Mouse (Mus musculus): ENCODE data around the gene Tmc2. TPM values are rescaled to one million over a fixed set of nuclear protein-coding genes. Genes with fewer than 3 reads are reported as not detected.

Tmc2 gene
- polyA plus RNA-seq, 2 experiments from 2014 or later, result not detected

DNA sequence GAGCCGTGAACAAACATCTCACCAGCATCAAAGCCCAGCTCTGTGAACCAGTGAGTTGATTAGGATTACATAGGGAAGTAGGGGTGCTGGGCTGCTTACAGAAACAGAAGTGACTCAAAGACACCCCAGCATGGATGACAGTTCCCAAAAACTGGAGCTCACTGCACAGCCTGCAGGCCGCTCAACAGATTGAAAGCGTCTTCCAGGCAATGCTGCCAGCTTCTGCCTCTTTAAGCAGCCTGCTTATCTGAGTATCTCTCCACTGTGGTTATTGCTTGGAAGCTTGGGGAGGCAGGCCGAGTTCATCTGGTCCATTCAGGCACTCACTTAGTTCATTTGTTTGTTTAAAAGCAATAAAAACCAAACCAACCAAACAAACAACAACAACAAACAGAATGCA is 61.8 kb downstream of the Tmc2 start:
- no peak for ATAC-seq

DNA sequence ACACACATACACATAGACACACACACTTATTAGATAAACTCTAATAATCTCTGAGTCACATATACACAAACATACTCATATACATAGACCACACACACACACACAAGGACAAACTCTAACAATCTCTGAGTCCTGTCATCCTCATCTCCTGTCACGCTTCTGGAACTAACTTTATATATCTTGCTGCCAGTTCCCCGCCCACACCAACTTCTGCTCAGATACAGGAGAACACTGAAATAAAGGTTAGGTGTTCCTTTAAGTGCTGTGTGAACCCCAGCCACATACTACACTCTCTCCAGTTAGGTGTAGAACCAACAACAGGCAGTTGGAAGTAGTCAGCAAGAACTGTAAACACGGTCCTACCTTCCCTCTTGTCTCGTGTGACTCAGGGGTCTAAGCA is 65.8 kb downstream of the Tmc2 start:
- no peak for ATAC-seq

DNA sequence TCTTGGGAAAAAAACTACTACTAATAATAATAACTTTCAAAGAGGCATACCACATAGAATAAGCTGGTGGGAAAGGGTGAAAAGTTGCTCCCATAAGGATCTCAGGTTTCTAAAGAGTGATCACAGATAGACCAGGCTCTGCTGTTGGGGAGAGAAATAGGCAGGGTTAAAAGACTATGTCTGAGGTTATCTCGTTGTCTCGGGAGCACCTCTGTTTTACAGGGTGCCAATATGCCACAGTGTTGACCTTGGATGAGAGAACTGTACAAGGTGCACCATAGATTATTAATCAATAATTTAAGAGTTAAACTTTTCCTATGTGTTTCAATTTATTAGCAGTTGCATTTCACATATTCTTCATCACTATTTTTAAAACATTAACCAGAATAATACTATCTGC is 66.9 kb downstream of the Tmc2 start:
- ATAC-seq, result no peak

DNA sequence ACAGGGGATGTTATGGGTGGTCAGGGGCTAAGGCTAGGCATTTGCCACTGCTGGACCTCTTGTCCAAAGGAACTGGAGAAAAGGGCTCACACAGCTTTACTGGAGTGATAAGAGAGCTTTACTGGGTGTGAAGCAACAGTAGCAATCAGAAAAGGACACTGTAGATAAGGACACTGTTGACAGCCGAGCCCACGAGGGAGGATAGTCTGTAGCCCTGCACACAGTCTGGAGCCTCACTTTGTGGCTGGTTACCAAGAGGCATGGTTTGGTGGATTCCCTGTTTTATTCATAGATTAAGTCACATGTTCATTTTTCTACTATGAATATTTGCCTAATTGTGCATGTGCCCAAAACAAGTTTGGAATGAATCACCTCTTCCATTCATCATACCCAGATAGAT is 67.4 kb downstream of the Tmc2 start:
- no peak for ATAC-seq

DNA sequence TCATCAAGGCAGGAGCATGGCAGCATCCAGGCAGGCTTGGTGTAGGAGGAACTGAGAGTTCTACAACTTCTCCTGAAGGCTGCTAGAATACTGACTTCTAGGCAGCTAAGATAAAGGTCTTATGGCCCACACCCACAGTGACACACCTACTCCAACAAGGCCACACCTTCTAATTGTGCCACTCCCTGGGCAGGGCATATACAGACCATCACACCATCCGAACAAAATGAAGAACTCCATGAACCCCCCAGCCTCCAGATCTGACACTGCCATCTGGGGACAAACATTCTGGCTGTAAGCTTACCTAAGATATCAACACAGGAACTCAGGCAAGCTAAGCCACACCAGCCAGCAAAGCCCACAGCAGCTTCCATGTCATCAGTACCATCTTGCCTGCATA is 70.5 kb downstream of the Tmc2 start:
- ATAC-seq, result no peak

DNA sequence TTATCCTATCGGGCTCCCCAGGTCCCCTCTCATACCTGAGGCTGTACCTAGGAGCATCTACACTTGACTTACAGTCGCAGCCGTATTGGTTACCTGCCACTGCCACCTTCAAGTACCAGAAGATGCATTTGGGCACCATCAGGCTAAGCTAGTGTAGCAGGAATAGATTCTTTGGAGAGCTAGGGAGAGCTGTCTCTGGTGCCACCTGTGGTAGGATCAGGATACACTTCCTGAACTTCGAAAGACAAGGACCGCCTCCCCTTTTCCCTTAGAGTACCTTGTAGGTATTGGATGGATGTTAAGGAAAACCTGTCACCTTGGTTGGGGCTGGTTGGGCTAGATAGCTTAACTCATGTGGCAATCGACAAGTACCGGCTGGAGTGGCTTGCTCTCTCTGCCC is 73.1 kb downstream of the Tmc2 start:
- no peak for ATAC-seq

DNA sequence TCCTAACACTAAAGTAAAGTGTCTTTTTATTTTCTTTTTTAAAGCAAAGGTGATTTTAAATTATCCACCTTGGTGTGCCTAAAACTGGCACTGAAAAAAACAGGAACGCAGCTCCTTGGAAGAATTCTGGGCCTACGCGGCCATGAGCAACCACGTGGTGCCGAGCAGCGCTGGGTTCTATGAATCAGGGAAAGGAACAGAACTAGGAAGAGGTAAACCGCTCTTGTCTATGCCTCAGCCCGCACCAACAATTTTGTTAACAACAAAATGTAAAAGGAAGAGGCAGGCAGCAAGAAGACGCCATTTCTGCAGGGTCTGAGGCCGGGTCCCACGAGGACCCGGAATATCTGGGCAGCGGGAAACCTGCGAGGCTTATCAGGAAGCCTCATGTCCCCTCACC is 78.7 kb downstream of the Tmc2 start:
- ATAC-seq, result peak; percentile 11

DNA sequence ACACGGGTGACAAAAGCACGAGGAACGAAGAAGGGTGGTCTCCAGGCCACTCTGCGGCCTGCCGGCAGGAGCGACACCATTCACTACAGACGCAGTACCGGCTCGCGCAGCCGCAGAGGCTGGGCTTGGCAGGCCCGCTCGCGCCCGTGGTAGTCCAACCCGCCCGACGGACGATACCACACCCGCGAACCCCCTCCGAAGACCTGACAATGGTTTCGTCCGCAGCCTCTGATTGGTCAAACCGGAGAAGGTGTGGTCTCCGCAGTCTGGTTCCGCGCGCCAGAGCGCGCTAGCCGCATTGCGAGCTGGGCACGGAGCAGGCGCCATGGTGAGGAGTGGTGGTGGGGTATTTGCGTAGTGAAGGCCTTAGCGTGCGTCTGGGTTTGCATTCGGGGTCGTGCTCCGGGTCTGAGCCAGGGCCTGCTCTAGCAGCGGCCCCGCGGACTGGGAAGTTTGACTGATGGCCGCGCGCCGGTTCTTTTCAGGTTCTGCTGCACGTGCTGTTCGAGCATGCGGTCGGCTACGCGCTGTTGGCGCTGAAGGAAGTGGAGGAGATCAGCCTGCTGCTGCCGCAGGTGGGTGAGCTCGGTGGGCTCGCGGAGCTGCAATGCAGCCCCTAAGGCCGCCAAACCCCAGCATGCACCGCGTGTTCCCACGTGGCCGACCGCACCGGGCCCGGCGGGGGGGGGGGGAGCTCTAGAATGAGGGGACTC is 79.3 kb downstream of the Tmc2 start, which contains the start of gene Nop56:
Gene Nop56, plus strand, starts transcription at position 282 of the 713 bp plus-strand sequence.
- ATAC-seq, result peak; percentile 95

DNA sequence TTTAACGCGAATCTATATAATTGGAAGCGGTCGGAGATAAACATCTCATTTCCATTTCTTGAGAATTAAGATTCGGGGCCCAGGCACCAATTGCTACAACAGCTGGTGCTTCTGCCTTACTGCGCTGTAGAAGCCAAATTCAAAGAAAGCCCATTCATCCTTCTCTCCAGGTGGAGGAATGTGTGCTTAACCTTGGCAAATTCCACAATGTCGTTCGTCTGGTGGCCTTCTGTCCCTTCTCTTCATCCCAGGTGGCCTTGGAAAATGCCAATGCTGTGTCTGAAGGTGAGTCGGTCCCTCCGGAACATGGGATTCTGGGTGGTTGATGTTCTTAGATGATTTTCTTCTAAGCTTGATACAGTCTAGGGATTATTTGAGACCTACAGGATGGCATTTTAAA is 79.9 kb downstream of the Tmc2 start:
- ATAC-seq, result no peak

DNA sequence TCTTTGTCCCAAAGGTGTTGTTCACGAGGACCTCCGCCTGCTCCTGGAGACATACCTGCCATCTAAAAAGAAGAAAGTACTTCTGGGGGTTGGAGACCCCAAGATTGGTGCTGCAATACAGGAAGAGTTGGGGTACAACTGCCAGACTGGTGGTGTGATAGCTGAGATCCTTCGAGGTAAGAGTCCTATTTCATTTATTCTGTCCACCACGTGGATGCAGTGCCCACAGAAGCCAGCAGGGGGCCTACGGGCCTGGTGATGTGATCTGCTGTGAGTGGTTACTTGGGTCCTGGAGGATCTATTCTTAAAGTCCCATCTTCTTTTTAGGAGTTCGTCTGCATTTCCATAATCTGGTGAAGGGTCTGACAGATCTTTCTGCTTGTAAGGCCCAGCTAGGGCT is 80.7 kb downstream of the Tmc2 start:
- no peak for ATAC-seq

DNA sequence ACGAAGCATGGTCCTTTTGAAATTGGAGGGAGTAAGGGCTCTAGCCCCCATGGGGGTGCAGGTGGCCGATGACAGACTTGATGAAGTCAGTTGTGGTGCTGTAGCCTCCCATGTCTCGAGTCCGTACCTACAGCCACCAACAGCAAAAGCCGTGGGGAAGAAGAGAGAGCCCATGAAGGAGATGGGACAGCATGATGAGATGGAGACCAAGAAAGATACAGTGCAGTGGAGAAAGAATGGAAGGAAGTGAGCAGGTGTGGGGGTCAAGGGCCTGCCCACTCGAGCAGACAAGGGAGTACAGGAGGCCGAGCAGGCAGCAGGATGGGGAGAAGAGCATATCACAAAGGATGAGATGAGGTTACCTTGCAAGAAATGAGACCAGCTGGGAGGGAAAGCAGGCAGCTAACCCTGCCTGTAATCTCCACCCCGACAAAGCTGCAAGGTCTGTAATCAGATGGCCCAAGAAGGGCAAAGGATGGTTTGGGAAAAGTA is 84.7 kb downstream of the Tmc2 start:
- no peak for ATAC-seq

DNA sequence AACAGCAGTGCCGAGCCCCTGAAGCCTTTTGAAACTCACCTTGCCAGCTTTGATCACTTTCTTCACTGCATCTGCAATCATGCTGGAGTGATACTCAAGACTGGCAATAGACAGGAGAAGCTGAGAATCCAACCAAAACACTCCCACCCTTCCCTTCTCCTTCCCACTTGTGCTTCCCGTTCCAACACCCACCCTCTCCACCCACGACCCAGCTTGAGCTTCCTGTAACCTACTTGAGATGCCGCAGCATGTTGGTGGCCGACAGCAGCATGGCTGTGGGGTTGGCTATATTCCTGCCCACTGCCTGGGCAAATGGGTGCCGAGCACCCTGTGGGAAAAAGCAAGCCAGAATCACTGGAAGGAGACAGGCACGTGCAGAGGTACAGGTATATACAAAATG is 85.2 kb downstream of the Tmc2 start:
- ATAC-seq, result no peak

DNA sequence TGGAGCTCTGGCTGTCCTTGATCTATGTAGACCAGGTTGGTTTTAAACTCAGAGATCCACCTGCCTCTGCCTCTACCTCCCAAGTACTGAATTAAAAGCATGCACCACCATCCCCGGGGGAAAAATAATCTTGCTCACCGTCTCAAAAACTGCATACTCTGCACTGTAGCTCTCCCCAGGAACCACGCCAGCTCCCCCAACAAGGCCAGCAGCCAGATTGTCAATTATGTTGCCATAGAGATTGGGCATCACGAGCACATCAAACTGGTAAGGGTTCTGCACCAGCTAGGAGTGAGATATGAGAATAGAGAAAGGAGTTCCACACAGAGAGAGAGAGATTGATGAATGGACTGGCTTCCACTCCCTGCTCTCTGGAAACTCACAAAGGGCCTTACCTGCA is 85.8 kb downstream of the Tmc2 start:
- no peak for ATAC-seq

DNA sequence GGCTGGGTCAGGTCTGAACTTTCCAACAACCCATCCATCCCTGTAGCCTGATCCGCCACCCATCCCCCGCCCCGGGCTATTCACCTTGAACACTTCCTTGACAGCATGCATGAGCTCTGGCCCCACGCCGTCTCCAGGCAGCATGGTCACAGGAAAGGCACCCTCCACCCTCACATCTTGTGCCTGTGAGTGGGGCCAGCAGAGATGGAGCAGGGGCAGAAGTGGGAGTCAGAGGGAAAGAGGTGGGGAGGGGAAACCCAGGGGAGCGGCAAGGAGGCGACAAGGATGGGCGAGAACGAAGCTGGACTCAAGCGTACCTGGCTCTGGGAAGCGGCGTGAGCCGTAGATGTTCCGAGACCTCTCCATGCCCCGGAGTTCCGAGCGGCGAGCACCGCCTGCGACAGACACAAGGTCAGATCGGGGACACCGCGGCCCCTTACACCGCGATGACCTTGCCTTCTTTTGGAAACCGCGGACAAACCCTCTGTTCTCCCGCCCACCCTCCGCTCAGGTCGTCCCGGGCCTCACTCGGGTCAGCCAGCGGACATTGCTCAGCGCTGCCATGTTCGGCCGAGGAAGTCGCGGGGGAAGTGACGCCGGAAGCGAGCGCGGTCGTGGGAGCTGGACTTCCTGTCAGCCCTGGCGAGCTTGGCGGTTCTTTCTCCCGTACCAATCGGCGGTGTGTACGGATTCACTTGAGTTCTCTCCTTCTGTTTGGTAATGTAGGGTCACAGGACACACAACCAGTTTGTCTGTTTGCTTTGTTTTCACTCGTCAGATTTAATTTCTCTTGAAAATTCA is 89.1 kb downstream of the Tmc2 start, which contains the start of gene Idh3b:
Gene Idh3b, minus strand, starts transcription at position 694 of the 801 bp plus-strand sequence.
- ATAC-seq, result peak; percentile 93

DNA sequence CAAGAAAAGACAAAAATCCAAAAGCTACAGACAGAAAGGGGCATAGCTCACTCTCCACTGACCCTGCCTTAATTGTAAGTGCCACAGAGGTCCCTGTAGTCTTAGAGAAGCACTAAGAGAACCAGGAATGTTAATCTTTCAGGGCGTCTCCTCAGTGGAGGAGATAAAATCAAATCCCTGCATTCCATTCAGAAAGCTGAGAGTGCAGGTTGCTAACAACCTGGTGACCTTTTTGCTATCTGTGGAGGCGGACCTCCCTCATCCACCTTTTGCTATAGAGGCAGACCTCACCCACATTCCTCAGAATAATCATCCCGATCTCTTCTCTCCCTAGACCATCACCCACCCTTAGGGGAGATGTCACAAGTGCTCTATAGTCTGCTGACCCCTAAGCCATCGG is 94.1 kb downstream of the Tmc2 start:
- no peak for ATAC-seq

DNA sequence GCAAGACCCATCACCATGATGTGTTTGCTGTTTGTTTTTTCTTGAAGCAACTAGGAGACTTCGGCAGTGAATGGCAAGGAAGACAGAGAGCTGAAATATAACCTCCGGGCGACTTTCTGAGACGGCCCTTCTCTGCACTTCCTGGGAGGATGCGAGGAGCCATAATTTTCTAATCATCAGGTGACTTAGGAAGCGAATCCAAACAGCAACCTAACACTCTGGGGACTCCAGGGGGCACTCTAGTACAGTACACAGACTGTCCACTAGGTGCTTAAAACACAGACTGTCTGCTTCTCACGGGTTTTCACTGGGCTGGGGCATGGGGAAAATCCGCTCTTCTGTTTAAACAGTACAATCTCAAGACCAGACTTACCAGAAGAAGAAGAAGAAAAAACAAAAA is 96.4 kb downstream of the Tmc2 start:
- ATAC-seq, result peak; percentile 93

DNA sequence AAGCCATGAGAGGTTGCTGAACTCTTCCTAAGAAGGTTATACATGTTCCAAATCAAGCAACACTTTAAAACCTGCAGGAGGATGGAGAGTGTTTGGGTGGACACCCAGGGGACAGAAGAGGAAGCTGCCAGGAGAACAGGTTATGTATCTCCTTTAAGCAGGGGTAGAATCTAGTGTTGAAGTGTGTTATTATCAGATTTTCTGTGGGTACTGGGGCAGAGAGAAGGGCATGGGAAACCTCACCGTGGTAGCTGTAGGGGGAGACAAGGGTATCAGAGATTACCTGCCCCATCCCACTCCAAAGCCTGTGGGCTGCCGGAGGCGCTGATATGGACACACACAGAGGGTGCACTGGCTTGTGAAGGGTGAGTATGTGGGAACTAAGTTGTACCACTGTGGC is 98.0 kb downstream of the Tmc2 start:
- no peak for ATAC-seq

DNA sequence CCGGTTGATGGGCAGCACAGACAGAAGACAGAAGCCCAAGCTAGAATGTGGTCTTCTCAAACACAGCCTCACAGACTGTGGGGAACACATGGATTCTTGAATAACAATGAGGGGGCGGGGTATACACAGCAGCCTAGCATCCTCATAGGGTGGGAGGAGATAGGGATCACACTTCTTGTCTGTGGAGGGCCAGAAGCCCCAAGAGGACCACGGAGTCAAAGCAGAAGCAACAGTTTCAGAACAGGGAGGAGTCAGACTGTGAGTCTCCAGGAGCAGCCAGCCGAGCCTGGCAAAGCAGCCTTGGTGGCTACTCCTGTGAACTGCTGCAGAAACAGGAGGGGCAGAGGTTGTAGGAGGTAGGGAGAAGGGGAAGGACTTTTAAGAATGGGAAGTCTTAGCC is 98.5 kb downstream of the Tmc2 start:
- ATAC-seq, result no peak

DNA sequence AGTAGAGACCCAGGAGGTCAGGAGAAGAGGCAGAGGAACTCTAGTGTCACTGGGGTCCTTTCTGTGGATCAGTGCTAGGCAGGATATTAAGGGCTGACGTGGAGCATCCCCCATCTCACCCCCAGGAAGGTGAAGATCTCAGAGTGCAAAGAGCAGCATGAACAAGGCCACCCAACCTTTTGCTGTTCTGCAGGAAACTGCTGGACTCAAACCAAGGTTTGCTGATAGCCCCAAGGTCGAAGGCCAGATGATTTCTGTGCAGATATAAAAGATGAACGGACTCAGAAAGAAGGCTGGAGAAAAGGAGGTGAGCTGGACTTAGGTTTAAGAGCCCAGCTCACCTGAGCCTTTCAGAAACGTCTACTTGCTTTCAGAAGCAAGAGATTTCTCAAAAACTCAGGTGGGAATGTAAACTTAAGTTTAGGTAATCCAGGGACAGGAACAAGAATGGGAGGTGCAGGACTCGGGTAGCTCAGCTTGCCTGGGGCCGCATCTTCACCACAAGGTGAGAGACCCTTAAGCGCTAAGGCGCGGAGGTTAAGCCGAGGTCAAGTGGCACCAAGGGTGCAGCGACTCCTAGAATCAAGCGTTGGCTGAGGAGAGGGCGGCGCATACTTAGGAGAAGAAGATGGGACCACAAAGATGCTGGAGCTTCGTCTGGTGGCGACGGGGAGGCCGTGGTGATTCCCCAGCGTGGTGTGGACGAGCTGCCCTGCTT is 99.4 kb downstream of the Tmc2 start:
- ATAC-seq, result no peak

DNA sequence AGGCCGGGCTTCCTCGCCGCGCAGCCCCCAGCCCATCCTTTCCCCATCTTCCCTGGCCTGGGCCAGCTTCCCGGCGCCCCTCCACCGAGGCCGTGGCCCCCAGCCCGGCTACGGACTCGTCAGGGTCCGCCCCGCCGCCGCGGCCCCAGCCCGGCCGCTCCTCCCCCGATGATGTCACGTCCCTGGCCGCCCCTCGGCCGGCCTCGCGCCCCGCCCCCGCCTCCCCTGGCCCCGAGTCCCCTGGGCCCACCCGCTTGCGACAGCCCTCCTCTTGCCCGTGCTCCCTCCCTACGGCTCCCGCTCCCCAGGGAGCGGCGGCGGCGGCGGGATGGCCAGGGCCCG is 99.9 kb downstream of the Tmc2 start, which contains the start of gene Ebf4:
Gene Ebf4, plus strand, starts transcription at position 234 of the 342 bp plus-strand sequence.
- no peak for ATAC-seq

DNA sequence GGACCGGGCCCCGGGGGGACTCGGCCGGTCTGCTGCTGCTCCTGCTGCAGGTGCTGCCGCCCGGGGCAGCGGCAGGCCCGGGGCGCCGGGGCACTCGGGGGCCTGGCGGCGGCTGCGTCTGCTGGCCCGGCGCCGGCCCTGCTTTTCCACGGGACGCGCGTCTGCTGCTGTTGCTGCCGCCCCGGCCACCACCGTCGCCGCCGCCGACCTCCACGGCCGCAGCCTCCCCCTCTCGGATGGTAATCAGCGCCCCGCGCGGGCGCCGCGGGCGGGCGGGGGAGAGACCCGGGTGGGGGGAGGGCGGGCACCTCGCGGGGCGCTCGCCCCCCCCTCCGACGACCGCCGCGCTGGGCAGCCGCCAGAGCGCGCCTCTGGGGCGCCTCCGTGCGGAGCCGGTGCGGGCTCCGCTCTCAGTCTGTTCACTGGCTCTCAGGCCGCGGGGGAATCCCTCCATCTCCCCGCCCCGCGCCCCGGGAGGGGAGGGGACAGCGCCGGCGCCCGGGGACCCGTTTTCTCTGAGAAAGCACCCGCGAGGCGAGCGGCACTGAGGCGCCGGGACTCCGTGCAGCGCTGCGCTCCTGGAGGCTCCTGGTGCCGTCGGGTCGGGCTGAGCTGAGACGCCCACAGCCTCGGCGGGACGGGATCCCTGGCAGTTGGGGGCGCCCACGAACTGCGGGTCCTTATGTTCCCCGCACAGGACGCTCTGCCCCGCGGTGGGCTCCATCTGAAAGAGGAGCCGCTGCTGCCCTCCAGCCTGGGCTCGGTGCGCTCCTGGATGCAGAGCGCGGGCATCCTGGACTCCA is 100.5 kb downstream of the Tmc2 start:
- peak; percentile 30 for ATAC-seq

DNA sequence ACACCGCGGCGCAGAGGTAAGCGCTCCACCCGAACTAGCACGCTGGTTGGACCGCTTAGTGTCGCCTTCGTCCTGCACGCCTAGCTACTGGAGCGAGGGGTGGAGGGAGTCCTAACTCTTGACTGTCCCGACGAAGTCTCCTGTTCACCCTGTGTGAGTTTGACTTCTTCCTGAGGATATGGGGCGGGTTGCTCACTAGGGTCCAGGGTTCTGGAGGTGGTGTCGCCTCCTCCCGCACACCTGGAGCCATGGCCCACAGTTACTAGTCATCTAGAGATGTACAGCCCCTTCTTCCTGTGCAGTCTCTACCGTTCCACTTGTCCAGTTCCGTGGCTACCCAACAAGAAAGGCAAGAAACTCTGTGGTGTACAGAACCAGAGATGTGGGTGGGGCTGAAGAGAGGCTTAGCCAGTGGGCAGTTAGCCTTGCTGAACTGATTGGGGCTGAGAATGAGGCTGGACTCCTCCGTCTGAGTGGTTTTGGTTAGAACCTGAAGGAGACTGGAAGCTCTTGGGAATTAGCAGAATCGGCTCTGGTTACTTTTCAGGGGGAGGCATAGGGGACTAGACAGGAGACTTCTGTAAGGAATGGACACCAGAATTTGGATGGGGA is 101.2 kb downstream of the Tmc2 start:
- ATAC-seq, result no peak
